Mouse (Mus musculus): Measurements from ENCODE around the gene Slc15a5. TPM values are rescaled to one million over a fixed set of nuclear protein-coding genes. Genes with fewer than 3 reads are reported as not detected.

The Slc15a5 gene
- total RNA-seq, 1 experiment from 2014 or later = not detected

- no peak for ATAC-seq (replicated peaks; ENCODE audit: low read depth, poor library complexity, severe bottlenecking)
These were observed 99.3 kb downstream of the Slc15a5 start for GRCm38 (mm10) chr6:137980413-137980812.

- ATAC-seq (replicated peaks; ENCODE audit: low read depth, poor library complexity, severe bottlenecking) = no peak
These were observed 99.9 kb downstream of the Slc15a5 start for GRCm38 (mm10) chr6:137979802-137980201.

- ATAC-seq (replicated peaks; ENCODE audit: low read depth, poor library complexity, severe bottlenecking) = no peak
These were observed 103.7 kb downstream of the Slc15a5 start for GRCm38 (mm10) chr6:137976021-137976420.

GRCm38 (mm10) chr6:137963703-137964102 lies 116.0 kb downstream of the Slc15a5 start:
- no peak for ATAC-seq (replicated peaks; ENCODE audit: low read depth, poor library complexity, severe bottlenecking)

GRCm38 (mm10) chr6:137962836-137963235 lies 116.9 kb downstream of the Slc15a5 start:
- no peak for ATAC-seq (replicated peaks; ENCODE audit: low read depth, poor library complexity, severe bottlenecking)

GRCm38 (mm10) chr6:137960023-137960778 lies 119.5 kb downstream of the Slc15a5 start:
- no peak for ATAC-seq (replicated peaks; ENCODE audit: low read depth, poor library complexity, severe bottlenecking)

GRCm38 (mm10) chr6:137957630-137958029 lies 122.1 kb downstream of the Slc15a5 start:
- ATAC-seq (replicated peaks; ENCODE audit: low read depth, poor library complexity, severe bottlenecking) = no peak

GRCm38 (mm10) chr6:137956783-137957429 lies 122.8 kb downstream of the Slc15a5 start:
- ATAC-seq (replicated peaks; ENCODE audit: low read depth, poor library complexity, severe bottlenecking) = no peak

GRCm38 (mm10) chr6:137946520-137946919 lies 133.2 kb downstream of the Slc15a5 start:
- ATAC-seq (replicated peaks; ENCODE audit: low read depth, poor library complexity, severe bottlenecking) = no peak

- no peak for ATAC-seq (replicated peaks; ENCODE audit: low read depth, poor library complexity, severe bottlenecking)
These were observed 139.1 kb downstream of the Slc15a5 start for GRCm38 (mm10) chr6:137940374-137941218.

GRCm38 (mm10) chr6:137937541-137937940 lies 142.2 kb downstream of the Slc15a5 start:
- no peak for ATAC-seq (replicated peaks; ENCODE audit: low read depth, poor library complexity, severe bottlenecking)

- no peak for ATAC-seq (replicated peaks; ENCODE audit: low read depth, poor library complexity, severe bottlenecking)
These were observed 143.4 kb downstream of the Slc15a5 start for GRCm38 (mm10) chr6:137936268-137936667.

GRCm38 (mm10) chr6:137935857-137936256 lies 143.9 kb downstream of the Slc15a5 start:
- no peak for ATAC-seq (replicated peaks; ENCODE audit: low read depth, poor library complexity, severe bottlenecking)

GRCm38 (mm10) chr6:137935341-137935740 lies 144.4 kb downstream of the Slc15a5 start:
- ATAC-seq (replicated peaks; ENCODE audit: low read depth, poor library complexity, severe bottlenecking) = no peak

GRCm38 (mm10) chr6:137934545-137935298 lies 145.0 kb downstream of the Slc15a5 start:
- no peak for ATAC-seq (replicated peaks; ENCODE audit: low read depth, poor library complexity, severe bottlenecking)

Other genes starting within 250 kb of the Slc15a5 start
- 23.4 and 25.7 TPM in 2 replicates for gene Mgst1, start 60.4 kb upstream of the Slc15a5 start, total RNA-seq (2017)